Mouse (Mus musculus) limb, embryonic 11.5 days (tissue): ENCODE data around the gene Olfr806. TPM values are rescaled to one million over a fixed set of nuclear protein-coding genes. Genes with fewer than 3 reads are reported as not detected.

Source experiments
- ATAC-seq: fragments of 200-750 bp; cut with Nextera tagmentation; 2 replicates; pipeline ENCODE4 v1.8.0; 2017; ENCODE audit warnings: low read depth; ENCODE audit not compliant: insufficient number of reproducible peaks, low FRiP score, low TSS enrichment
- DNase-seq: peaks from one replicate; pipeline ENCODE4 v3.0.0-alpha.2; 2015; ENCODE audit warnings: low spot score
- H3K27ac ChIP-seq: fragments of 300-500 bp; sonication (generic); replicated peaks from 2 replicates; pipeline ENCODE4 v1.5.1; 2014; ENCODE audit warnings: low read depth, mild to moderate bottlenecking, low read length
- H3K27me3 ChIP-seq: fragments of 300-500 bp; sonication (generic); 2 replicates; pipeline ENCODE4 v1.6.1; 2014; ENCODE audit warnings: mild to moderate bottlenecking, low read length, mixed read lengths; ENCODE audit not compliant: control insufficient read depth, insufficient read depth
- H3K36me3 ChIP-seq: fragments of 300-500 bp; sonication (generic); 2 replicates; pipeline ENCODE4 v1.6.1; 2014; ENCODE audit warnings: mild to moderate bottlenecking, low read length, moderate library complexity, mixed read lengths; ENCODE audit not compliant: control insufficient read depth, insufficient read depth
- H3K4me1 ChIP-seq: fragments of 300-500 bp; sonication (generic); 2 replicates; pipeline ENCODE4 v1.6.1; 2014; ENCODE audit warnings: low read length, mixed read lengths; ENCODE audit not compliant: control insufficient read depth, insufficient read depth
- H3K4me2 ChIP-seq: fragments of 300-500 bp; sonication (generic); 2 replicates; pipeline ENCODE4 v1.6.1; 2014; ENCODE audit warnings: low read depth, mild to moderate bottlenecking, moderate library complexity; ENCODE audit not compliant: severe bottlenecking
- H3K4me3 ChIP-seq: fragments of 300-500 bp; sonication (generic); 2 replicates; pipeline ENCODE4 v1.5.1; 2014; ENCODE audit warnings: low read depth, low read length
- H3K9ac ChIP-seq: fragments of 300-500 bp; sonication (generic); 2 replicates; pipeline ENCODE4 v1.6.1; 2014; ENCODE audit warnings: mild to moderate bottlenecking, low read length
- H3K9me3 ChIP-seq: fragments of 300-500 bp; sonication (generic); 2 replicates; pipeline ENCODE4 v1.6.1; 2016; ENCODE audit warnings: low read length; ENCODE audit not compliant: control insufficient read depth
- WGBS: fragments of 180-500 bp; shearing (Covaris S2); extraction: QIAGEN DNeasy Blood & Tissue Kit; methylation state at CpG from one replicate; pipeline ENCODE4 v1.1.7; 2014; 5-methylcytosine and 5-hydroxymethylcytosine counted together
- polyA plus RNA-seq: library from polyadenylated mRNA; unstranded; fragments of >200 nt; fragmentation: Nextera tagmentation; extraction: Ambion mirVana; gene quantifications from 2 replicates; pipeline ENCODE4 v1.2.1, GENCODE M21; 2014

Gene Olfr806
- not detected in 2 replicates for polyA plus RNA-seq

DNA sequence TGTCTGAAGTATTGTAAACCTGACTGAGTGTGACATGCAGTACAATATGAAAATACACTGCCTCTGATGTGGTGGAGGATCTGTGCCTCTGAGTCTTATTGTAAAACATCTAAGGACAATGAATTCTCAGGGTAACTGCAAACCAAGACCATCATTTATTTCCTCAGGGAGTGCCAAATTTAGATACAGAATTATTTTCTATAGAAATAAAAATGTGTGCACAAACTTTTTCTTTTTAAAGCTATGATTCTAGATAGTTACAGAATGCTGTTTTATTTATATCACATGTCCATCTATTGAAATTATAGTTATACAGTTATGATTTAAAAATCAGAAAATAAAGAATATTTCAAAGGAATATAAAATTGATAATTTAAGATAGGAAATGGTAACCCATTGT is at the start of gene Olfr806:
Olfr806 (minus strand) TSS at position 101 of the 400 bp plus-strand sequence.
- Histone ChIP-seq H3K4me2 (no peak within 1 kb of the TSS), H3K9me3 (no peaks in the 10 kb centered on the region), H3K4me3 (no peak within 1 kb of the TSS), H3K36me3 (no peaks in the 10 kb centered on the region), H3K27ac (no peak within 1 kb of the TSS), H3K27me3 (no peaks in the 10 kb centered on the region), H3K9ac (no peak within 1 kb of the TSS), H3K4me1 (no peaks in the 10 kb centered on the region)
- no peak for DNase-seq
- no peak for ATAC-seq

DNA sequence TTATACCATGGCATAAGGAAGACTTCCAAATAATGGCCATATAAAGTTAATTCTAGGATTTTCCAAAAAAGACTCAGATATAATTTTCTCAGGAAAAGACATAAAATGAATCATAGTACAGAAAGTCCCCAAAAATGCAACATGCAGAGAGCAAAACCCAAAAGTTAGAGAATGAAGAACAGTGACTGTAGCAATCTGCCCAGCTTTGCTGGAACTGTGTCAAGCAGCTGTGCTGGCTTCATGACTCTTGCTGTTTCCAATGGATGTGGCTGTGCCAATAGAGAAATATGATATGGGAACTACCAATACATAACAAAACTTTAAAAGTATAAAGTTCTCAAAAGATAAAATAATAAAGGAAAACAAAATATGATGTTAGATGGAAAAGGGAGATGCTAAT is 36.4 kb upstream of the Olfr806 start:
- H3K9ac ChIP-seq = no peak overlapping the region
- H3K27me3 ChIP-seq = no peaks in the 10 kb centered on the region
- no peak for ATAC-seq
- H3K36me3 ChIP-seq = no peaks in the 10 kb centered on the region
- DNase-seq = no peak
- no peak overlapping the region for H3K4me2 ChIP-seq
- H3K4me3 ChIP-seq = no peak overlapping the region
- H3K4me1 ChIP-seq = no peaks in the 10 kb centered on the region
- no peak overlapping the region for H3K27ac ChIP-seq
- no peaks in the 10 kb centered on the region for H3K9me3 ChIP-seq

DNA sequence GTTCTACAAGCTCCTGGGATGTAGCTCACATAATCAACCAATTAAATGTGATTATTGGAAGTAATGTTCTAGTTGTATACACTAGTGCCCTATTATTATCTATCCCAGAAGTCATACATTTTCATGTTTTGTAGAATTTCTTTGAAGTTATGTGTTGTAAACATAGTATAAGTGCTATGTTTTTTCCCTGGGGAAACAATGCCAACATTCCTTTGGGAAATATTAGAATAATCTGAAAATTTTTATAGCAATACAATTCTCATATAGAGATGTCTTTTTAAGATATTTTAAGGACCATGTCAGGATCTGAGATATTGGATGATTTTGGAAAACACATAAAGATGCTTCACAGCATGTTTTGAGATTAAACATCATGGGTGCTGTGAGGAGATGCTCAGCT is 32.6 kb upstream of the Olfr806 start, which contains the start of gene Olfr809:
Olfr809 (plus strand) TSS at position 301 of the 400 bp plus-strand sequence.
- Histone ChIP-seq H3K4me3 (no peak within 1 kb of the TSS), H3K9ac (no peak within 1 kb of the TSS), H3K9me3 (no peaks in the 10 kb centered on the region), H3K36me3 (no peaks in the 10 kb centered on the region), H3K27ac (no peak within 1 kb of the TSS), H3K4me1 (no peaks in the 10 kb centered on the region), H3K27me3 (no peaks in the 10 kb centered on the region), H3K4me2 (no peak within 1 kb of the TSS)
- no peak for DNase-seq
- ATAC-seq = no peak

DNA sequence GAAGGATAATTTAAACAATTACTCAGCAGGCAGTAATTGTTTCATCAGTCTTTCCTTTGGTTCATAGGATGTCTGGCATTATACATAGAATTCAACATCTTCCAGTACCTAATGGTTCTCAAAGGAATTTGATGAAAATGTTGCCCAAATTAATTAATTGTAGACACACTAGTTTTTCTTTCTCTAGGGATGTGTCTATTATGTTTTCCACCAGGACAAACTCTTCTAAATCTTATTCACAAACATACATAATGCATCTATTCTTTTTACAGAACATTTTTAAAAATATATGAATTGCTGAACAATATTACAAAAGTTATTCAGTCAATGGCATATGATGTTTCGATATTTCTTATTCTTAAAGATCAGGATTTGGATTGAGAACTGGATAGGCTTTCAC is 23.5 kb upstream of the Olfr806 start, which contains the start of gene Olfr808:
Olfr808 (plus strand) TSS at position 301 of the 400 bp plus-strand sequence.
- Histone ChIP-seq H3K27me3 (no peaks in the 10 kb centered on the region), H3K4me1 (no peaks in the 10 kb centered on the region), H3K27ac (no peak within 1 kb of the TSS), H3K9me3 (no peaks in the 10 kb centered on the region), H3K4me2 (no peak within 1 kb of the TSS), H3K4me3 (no peak within 1 kb of the TSS), H3K9ac (no peak within 1 kb of the TSS), H3K36me3 (no peaks in the 10 kb centered on the region)
- DNase-seq (no peak), ATAC-seq (no peak)
- 91% methylated on average over 1 of the region's 1 CpGs for WGBS

DNA sequence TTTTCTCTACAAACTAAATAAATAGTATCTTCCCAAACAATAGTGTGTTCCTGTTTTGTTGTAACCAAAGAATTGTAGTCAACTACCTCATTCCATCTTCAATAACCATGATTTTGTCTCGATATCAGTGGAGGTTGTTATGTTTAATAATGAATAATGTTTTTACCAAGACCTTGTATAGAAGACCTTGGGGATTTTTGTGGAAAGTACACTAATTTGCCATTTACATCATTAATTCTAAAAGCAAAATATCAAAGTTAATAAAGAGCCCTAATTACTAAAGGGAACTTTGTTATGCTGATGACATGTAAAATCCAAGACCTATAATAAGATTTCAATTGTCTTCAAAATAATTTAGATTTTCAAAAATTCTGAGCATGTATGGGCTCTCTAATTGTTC is 16.0 kb upstream of the Olfr806 start, which contains the start of gene Olfr807:
Olfr807 (minus strand) TSS at position 101 of the 400 bp plus-strand sequence.
- Histone ChIP-seq H3K36me3 (no peaks in the 10 kb centered on the region), H3K27ac (no peak within 1 kb of the TSS), H3K4me1 (no peaks in the 10 kb centered on the region), H3K4me2 (no peak within 1 kb of the TSS), H3K27me3 (no peaks in the 10 kb centered on the region), H3K9me3 (no peaks in the 10 kb centered on the region), H3K4me3 (no peak within 1 kb of the TSS), H3K9ac (no peak within 1 kb of the TSS)
- WGBS = 94% methylated on average over 1 of the region's 1 CpGs
- DNase-seq = no peak
- no peak for ATAC-seq

DNA sequence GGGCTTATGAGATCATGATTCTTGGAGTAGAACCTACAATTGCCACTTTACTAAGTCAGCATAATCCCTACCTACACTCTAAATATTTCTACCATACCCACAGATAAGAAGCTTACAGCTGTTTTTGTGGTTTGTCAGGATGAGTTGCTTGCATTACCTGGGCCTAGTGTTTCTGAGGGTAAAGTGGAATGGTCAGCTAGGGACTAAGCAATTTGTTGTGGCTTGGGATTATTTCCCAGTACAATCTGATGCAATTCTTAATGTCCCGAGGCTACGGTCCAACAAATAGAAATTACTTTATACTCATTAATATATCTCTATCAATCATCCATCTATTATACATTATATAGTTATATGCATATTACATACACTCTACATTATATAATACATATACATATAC is 12.4 kb downstream of the Olfr806 start, which contains the start of gene Olfr805:
Olfr805 (minus strand) TSS at position 101 of the 400 bp plus-strand sequence.
- Histone ChIP-seq H3K27me3 (no peaks in the 10 kb centered on the region), H3K9me3 (no peaks in the 10 kb centered on the region), H3K27ac (no peak within 1 kb of the TSS), H3K4me3 (no peak within 1 kb of the TSS), H3K4me1 (no peaks in the 10 kb centered on the region), H3K4me2 (no peak within 1 kb of the TSS), H3K36me3 (no peaks in the 10 kb centered on the region), H3K9ac (no peak within 1 kb of the TSS)
- DNase-seq = no peak
- 99% methylated on average over 2 of the region's 2 CpGs for WGBS
- no peak for ATAC-seq

DNA sequence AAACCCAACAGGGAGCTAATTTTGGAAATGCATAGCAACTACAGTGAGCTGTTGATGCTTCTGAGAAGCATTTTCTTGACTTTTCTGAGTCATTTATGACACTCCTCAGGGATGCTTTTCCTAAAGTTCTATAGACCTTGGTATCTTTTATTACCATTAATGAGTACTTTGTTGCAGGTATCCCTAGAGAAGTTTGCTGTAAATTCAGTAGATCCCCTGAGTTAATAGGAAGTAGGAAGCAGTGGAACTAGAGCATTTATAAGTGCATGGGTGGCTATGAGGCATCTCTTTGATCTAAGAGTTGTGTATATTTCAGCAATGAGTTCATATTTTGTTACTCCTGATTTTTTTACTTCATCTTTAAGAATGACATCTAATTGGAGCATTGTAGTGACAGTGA is 38.8 kb downstream of the Olfr806 start, which contains the start of gene Olfr804:
Olfr804 (plus strand) TSS at position 301 of the 400 bp plus-strand sequence.
- DNase-seq (no peak), ATAC-seq (no peak)
- Histone ChIP-seq H3K36me3 (no peaks in the 10 kb centered on the region), H3K4me3 (no peak within 1 kb of the TSS), H3K4me1 (no peaks in the 10 kb centered on the region), H3K27me3 (no peaks in the 10 kb centered on the region), H3K9me3 (no peaks in the 10 kb centered on the region), H3K4me2 (no peak within 1 kb of the TSS), H3K27ac (no peak within 1 kb of the TSS), H3K9ac (no peak within 1 kb of the TSS)

DNA sequence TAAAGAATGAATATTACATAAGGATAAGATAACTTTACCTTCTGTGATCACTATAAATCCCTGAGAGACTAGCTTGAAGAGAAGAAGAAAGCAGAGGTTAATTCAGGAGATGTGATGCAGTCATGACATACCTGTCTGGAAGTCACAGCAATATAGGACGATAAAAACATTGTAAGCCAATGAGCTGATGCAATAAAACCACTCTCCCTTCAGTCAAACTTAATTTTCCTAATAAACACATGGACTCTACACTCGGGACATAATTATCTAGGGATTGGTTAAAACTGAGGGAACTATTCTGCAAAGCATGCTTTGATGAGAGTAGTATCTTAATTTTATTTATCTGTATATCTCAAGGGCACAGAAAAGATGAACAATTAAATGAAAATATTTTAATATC is 47.5 kb downstream of the Olfr806 start, which contains the start of gene Olfr803:
Olfr803 (minus strand) TSS at position 101 of the 400 bp plus-strand sequence.
- Histone ChIP-seq H3K9ac (no peak within 1 kb of the TSS), H3K4me2 (no peak within 1 kb of the TSS), H3K36me3 (no peaks in the 10 kb centered on the region), H3K4me1 (no peaks in the 10 kb centered on the region), H3K4me3 (no peak within 1 kb of the TSS), H3K27ac (no peak within 1 kb of the TSS), H3K27me3 (no peaks in the 10 kb centered on the region), H3K9me3 (no peaks in the 10 kb centered on the region)
- DNase-seq (no peak), ATAC-seq (no peak)
- WGBS = 80% methylated on average over 2 of the region's 2 CpGs

DNA sequence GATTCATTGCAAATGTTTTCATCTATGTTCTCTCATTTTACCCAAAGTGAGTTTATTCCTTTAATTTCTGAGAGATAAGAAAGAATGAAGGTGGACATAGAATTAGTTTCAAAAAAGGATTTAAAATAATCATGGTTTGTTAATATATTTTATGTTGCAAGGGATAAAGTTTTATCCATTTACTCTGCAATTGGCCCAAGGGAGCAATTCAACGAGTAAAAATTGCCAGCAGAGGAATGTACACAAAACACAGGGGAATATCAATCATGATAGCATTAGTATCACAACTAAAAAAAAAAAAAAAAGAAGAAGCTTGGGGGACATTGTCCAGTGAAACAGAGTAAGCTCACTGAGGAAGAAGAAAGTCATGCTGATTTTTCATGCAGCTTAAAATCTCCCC is 53.7 kb downstream of the Olfr806 start, which contains the start of gene Olfr802:
Olfr802 (minus strand) TSS at position 101 of the 400 bp plus-strand sequence.
- H3K36me3 ChIP-seq = no peaks in the 10 kb centered on the region
- H3K4me2 ChIP-seq = no peak within 1 kb of the TSS
- ATAC-seq (no peak), DNase-seq (no peak)
- no peaks in the 10 kb centered on the region for H3K9me3 ChIP-seq
- H3K4me1 ChIP-seq = no peaks in the 10 kb centered on the region
- no peak within 1 kb of the TSS for H3K27ac ChIP-seq
- no peak within 1 kb of the TSS for H3K4me3 ChIP-seq
- H3K27me3 ChIP-seq = no peaks in the 10 kb centered on the region
- 74% methylated on average over 1 of the region's 1 CpGs for WGBS
- no peak within 1 kb of the TSS for H3K9ac ChIP-seq
